Mouse (Mus musculus): Measurements from ENCODE around the gene Agbl4.

The Agbl4 gene

GRCm38 (mm10) chr4:111495949-111496348 lies 1098.5 kb downstream of the Agbl4 start:
- DNase-seq (ENCODE audit: low spot score in 2 of 2): peak; percentile 54 to 81

GRCm38 (mm10) chr4:111498751-111499150 lies 1101.3 kb downstream of the Agbl4 start:
- no peak for DNase-seq (ENCODE audit: low spot score in 2 of 2)

GRCm38 (mm10) chr4:111501441-111501840 lies 1104.0 kb downstream of the Agbl4 start:
- no peak for DNase-seq (ENCODE audit: low spot score in 2 of 2)

- no peak for DNase-seq (ENCODE audit: low spot score in 2 of 2)
Measured at GRCm38 (mm10) chr4:111502965-111503727, 1105.7 kb downstream of the Agbl4 start.

DNA sequence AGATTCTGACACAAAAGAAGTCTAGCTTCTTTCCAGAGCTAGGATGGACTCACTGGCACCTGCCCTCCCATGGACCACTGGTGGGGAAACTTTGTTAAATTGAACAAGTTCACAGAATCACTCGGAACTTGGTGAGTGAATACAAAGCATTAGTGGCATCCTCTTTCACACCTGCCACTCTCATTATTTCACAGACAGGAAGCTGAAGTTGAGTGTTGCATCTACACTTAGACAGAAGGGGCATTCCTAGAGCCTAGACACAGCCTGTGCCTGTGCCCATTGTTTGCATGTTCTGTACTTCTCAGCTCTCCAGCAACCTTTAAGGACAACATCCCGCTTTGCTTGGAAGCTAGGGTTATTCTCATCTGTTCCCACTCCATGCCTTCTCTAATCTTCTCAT lies 1107.5 kb downstream of the Agbl4 start:
- DNase-seq (ENCODE audit: low spot score in 2 of 2): no peak

- no peak for DNase-seq (ENCODE audit: low spot score in 2 of 2)
Measured at GRCm38 (mm10) chr4:111510129-111510528, 1112.7 kb downstream of the Agbl4 start.

DNA sequence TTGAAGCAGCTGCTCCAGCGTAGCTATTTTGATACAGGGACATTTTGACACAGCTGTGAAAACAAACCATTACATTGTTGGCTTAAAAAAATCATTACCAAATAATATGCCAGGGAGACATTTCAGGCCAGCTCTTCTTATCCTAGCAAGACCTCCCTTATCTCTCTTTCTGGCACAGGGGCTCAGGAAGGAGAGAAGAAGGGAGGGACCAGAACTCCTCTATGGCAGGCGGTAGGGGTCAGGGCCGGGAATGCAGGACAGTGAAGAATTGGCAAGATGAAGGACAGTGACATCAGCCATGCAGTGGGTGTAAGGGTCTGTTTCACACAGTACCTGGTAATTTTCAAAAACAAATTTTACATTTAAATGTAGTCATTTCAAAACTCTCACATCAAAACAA lies 1116.5 kb downstream of the Agbl4 start:
- DNase-seq (ENCODE audit: low spot score in 2 of 2): no peak

- DNase-seq (ENCODE audit: low spot score in 2 of 2): no peak
Measured at GRCm38 (mm10) chr4:111516136-111516535, 1118.7 kb downstream of the Agbl4 start.

- DNase-seq (ENCODE audit: low spot score in 2 of 2): peak in 1 of 2 experiments; percentile 26
Measured at GRCm38 (mm10) chr4:111517063-111517792, 1119.8 kb downstream of the Agbl4 start.

- DNase-seq (ENCODE audit: low spot score in 2 of 2): peak in 1 of 2 experiments; percentile 41
Measured at GRCm38 (mm10) chr4:111518191-111518590, 1120.7 kb downstream of the Agbl4 start.

- DNase-seq (ENCODE audit: low spot score in 2 of 2): peak in 1 of 2 experiments; percentile 13
Measured at GRCm38 (mm10) chr4:111519267-111519666, 1121.8 kb downstream of the Agbl4 start.

GRCm38 (mm10) chr4:111520006-111520405 lies 1122.5 kb downstream of the Agbl4 start:
- DNase-seq (ENCODE audit: low spot score in 2 of 2): peak in 1 of 2 experiments; percentile 38

DNA sequence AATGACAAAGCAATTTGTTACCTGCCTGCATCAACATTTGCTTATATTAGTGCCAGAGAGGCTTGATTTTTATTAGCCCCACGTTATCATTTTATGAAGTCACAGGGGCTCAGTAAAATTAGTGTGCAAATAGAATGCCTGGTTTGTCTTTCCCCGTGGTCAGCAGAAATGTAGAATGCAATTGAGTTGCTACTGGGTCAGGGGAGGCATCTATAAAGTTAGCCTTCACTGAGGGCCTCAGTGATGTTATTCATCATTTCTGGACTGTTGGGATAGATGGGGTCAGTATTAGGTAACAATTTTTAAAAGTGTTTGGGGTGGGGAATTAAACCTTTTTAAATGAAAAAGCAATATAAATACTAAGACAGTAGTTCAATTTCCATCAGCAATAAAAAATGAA lies 1125.5 kb downstream of the Agbl4 start:
- no peak for DNase-seq (ENCODE audit: low spot score in 2 of 2)

- peak in 1 of 2 experiments; percentile 40 for DNase-seq (ENCODE audit: low spot score in 2 of 2)
Measured at GRCm38 (mm10) chr4:111528961-111529360, 1131.5 kb downstream of the Agbl4 start.

GRCm38 (mm10) chr4:111529996-111530395 lies 1132.5 kb downstream of the Agbl4 start:
- peak in 1 of 2 experiments; percentile 26 for DNase-seq (ENCODE audit: low spot score in 2 of 2)

- DNase-seq (ENCODE audit: low spot score in 2 of 2): no peak
Measured at GRCm38 (mm10) chr4:111530537-111530936, 1133.1 kb downstream of the Agbl4 start.

GRCm38 (mm10) chr4:111544684-111545083 lies 1147.2 kb downstream of the Agbl4 start:
- no peak for DNase-seq (ENCODE audit: low spot score in 2 of 2)

DNA sequence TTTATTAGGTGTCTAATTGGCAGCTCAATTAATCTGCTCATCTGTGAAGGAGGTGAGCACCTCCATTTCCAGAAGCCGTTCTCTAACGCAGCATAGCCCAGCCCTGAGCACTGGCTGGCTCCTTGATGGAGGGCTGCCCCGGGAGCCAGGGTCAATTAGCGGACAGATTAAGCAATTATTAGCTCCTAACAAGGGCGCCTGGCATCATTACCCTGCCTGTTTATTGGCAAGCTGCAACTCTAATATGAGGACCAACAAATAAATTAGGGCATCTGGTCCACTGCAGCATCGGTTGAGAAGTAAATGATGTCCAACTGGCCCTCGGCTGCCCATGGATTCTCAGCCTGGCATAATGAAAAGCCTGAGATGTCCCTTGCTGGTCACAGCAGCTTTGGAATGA lies 1148.5 kb downstream of the Agbl4 start:
- no peak for DNase-seq (ENCODE audit: low spot score in 2 of 2)

- no peak for DNase-seq (ENCODE audit: low spot score in 2 of 2)
Measured at GRCm38 (mm10) chr4:111555426-111555825, 1158.0 kb downstream of the Agbl4 start.

DNA sequence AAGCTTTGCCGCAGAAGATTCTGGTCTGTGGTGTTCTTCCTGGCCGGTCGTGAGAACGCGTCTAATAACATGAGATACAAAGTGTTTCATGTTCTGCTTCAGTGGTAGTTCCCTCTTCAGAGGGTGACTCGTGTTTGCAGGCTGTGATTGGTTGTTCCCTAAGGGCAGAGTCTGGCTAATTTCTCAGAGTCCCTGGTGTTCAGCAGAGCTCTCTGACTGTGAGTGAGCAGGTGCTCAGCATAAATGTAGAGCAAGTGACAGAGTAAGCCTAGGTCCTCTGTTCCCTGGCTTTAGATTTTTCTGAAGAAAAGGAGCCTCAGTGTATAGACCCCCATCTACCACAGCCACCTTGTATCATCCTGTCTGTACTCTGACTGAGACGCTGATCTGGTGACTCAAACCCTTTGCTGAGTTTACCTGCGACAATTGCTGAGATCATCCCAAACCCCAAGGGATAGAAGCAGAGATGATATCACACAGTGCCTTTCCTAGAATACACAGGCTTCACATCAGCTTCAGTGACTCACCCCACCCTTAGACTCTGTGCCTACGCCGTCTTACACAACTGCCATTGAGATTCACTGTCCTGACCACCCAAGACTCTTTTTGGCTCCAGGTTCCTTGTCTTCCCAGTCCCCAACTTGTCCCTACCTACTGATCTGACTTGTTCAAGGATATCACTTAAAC lies 1179.8 kb downstream of the Agbl4 start:
- DNase-seq (ENCODE audit: low spot score in 2 of 2): no peak

GRCm38 (mm10) chr4:111579115-111579862 lies 1181.8 kb downstream of the Agbl4 start:
- DNase-seq (ENCODE audit: low spot score in 2 of 2): no peak

- no peak for DNase-seq (ENCODE audit: low spot score in 2 of 2)
Measured at GRCm38 (mm10) chr4:111579863-111580224, 1182.4 kb downstream of the Agbl4 start.

Data from spleen, postnatal 4 days (tissue).